Mouse (Mus musculus) heart, postnatal 14 days (tissue): Measurements from ENCODE around the gene Pabpc6. TPM values are rescaled to one million over a fixed set of nuclear protein-coding genes. Genes with fewer than 3 reads are reported as not detected.

Experiments used
- total RNA-seq, 2 experiments: library from RNA; stranded (reverse); gene quantifications; 2 replicates each; pipeline ENCODE4 v1.2.3; 2021

The Pabpc6 gene
- total RNA-seq, 2 experiments from 2014 or later = not detected

Other genes starting within 250 kb of the Pabpc6 start
- not detected for gene Gm17728, start 247.7 kb downstream of the Pabpc6 start, total RNA-seq